Comparison of ENCODE assay signal across 14 mouse cellular contexts in genomic region chr5:28460556-28461350, GRCm38 (mm10). TPM values are rescaled to one million over a fixed set of nuclear protein-coding genes. Genes with fewer than 3 reads are reported as not detected.
A peak's percentile ranks its signal among the peaks of the same experiment; 100 is the strongest.
DNase-seq lines count a peak whose midpoint lies in the region; ATAC-seq and TF ChIP-seq lines count a peak whose summit lies in the region.
"Had no signal": no experiment of that assay in that cellular context is flagged by ENCODE, and none has a peak within 500 bp of the region (broad histone marks: within the 10 kb centered on the region; RNA-seq: fewer than 3 reads in every experiment).

No protein-coding gene starts in this region.

- H3K4me1 ChIP-seq in heart, embryonic 15.5 days (replicated peaks): peaks cover 51% of the 10 kb centered on the region
- H3K4me1 ChIP-seq in intestine, embryonic 15.5 days (replicated peaks): peaks cover 29% of the 10 kb centered on the region
- H3K4me1 ChIP-seq in neural tube, embryonic 13.5 days (replicated peaks): peaks cover 67% of the 10 kb centered on the region
- no peaks in the 10 kb centered on the region for H3K4me1 ChIP-seq in thymus, adult 2 months (replicated peaks; ENCODE audit: control insufficient read depth, insufficient read depth, low read length)

- H3K4me3 ChIP-seq in heart, embryonic 15.5 days: peak overlapping the region; percentile 7; the same call in 1 of the 2 replicates
- H3K4me3 ChIP-seq in intestine, embryonic 15.5 days (replicated peaks): peak overlapping the region; percentile 52; the same call in 1 of the 2 replicates
- H3K4me3 ChIP-seq in neural tube, embryonic 13.5 days: no peak overlapping the region
- H3K4me3 ChIP-seq in thymus, adult 2 months (ENCODE audit: control insufficient read depth, insufficient read depth, low read length): no peak overlapping the region
- H3K4me3 ChIP-seq: gastrocnemius, adult 2 months; kidney, embryonic 15.5 days; myocyte had no signal

- WGBS in heart, embryonic 15.5 days: under 1% methylated on average over 17 of the region's 17 CpGs
- under 1% methylated on average over 17 of the region's 17 CpGs for WGBS in intestine, embryonic 15.5 days
- WGBS in neural tube, embryonic 13.5 days: 3% methylated on average over 17 of the region's 17 CpGs
- WGBS in thymus, adult 2 months: 8% methylated on average over 17 of the region's 17 CpGs

- H3K9me3 ChIP-seq in heart, embryonic 15.5 days (replicated peaks): no peaks in the 10 kb centered on the region
- no peaks in the 10 kb centered on the region for H3K9me3 ChIP-seq in intestine, embryonic 15.5 days
- no peaks in the 10 kb centered on the region for H3K9me3 ChIP-seq in neural tube, embryonic 13.5 days
- H3K9me3 ChIP-seq: kidney, embryonic 15.5 days had no signal

- TF ChIP-seq CTCF in thymus, adult 2 months (IDR thresholded peaks at IDR 0.05; ENCODE audit: borderline replicate concordance, control insufficient read depth, extremely low read depth, insufficient read depth, low read length, poor library complexity): no peak

- no peak overlapping the region for H3K9ac ChIP-seq in heart, embryonic 15.5 days
- H3K9ac ChIP-seq in intestine, embryonic 15.5 days: no peak overlapping the region
- H3K9ac ChIP-seq in neural tube, embryonic 13.5 days: no peak overlapping the region
- H3K9ac ChIP-seq: kidney, embryonic 15.5 days had no signal

- H3K27me3 ChIP-seq in heart, embryonic 15.5 days: peaks cover 99% of the 10 kb centered on the region
- peaks cover 90% of the 10 kb centered on the region for H3K27me3 ChIP-seq in intestine, embryonic 15.5 days (replicated peaks)
- peaks cover 99% of the 10 kb centered on the region for H3K27me3 ChIP-seq in neural tube, embryonic 13.5 days
- H3K27me3 ChIP-seq in thymus, adult 2 months (ENCODE audit: control insufficient read depth, insufficient read depth, low read length): peaks cover 10% of the 10 kb centered on the region; the same call in 1 of the 2 replicates

- no peaks in the 10 kb centered on the region for H3K36me3 ChIP-seq in heart, embryonic 15.5 days
- no peaks in the 10 kb centered on the region for H3K36me3 ChIP-seq in intestine, embryonic 15.5 days
- no peaks in the 10 kb centered on the region for H3K36me3 ChIP-seq in neural tube, embryonic 13.5 days
- H3K36me3 ChIP-seq in thymus, adult 2 months (ENCODE audit: control insufficient read depth, insufficient read depth, low read length): no peaks in the 10 kb centered on the region
- H3K36me3 ChIP-seq: kidney, embryonic 15.5 days had no signal

- DNase-seq in heart, postnatal 10 days: no peak
- peak; percentile 45 for DNase-seq in embryo, embryonic 11 days
- no peak for DNase-seq in thymus, adult 2 months
- DNase-seq in cerebellum, adult 9-11 months: no peak
- no peak for DNase-seq in kidney, adult 8-10 months
- DNase-seq: adrenal gland, postnatal 10 days; cerebellum, postnatal 14 days; gastrocnemius, adult 2 months had no signal

- H3K27ac ChIP-seq in heart, embryonic 15.5 days: no peak overlapping the region
- H3K27ac ChIP-seq in intestine, embryonic 15.5 days: peak overlapping the region; percentile 32; the same call in 1 of the 2 replicates
- no peak overlapping the region for H3K27ac ChIP-seq in neural tube, embryonic 13.5 days (replicated peaks)
- H3K27ac ChIP-seq in thymus, adult 2 months (ENCODE audit: control insufficient read depth, insufficient read depth, low read length): no peak overlapping the region
- H3K27ac ChIP-seq: gastrocnemius, adult 2 months; kidney, embryonic 15.5 days had no signal

- intact Hi-C loops in heart, postnatal 10 days (cut with DNase I): no loop called here

- ATAC-seq in heart, embryonic 15.5 days (replicated peaks; ENCODE audit: insufficient number of reproducible peaks, insufficient read depth, low FRiP score, low read depth): no peak
- no peak for ATAC-seq in intestine, embryonic 15.5 days
- ATAC-seq in neural tube, embryonic 13.5 days (ENCODE audit: low read depth): no peak

- no peak for TF ChIP-seq POLR2A in thymus, adult 2 months (IDR thresholded peaks at IDR 0.05; ENCODE audit: control insufficient read depth, extremely low read depth, insufficient read depth, low read length, poor library complexity)

- H3K4me2 ChIP-seq in heart, embryonic 15.5 days: 0 out of 2 replicates have a peak overlapping the region, but pooled peaks have one; percentile 8
- H3K4me2 ChIP-seq in intestine, embryonic 15.5 days (replicated peaks): peak overlapping the region; percentile 79
- peak overlapping the region; percentile 21; the same call in 1 of the 2 replicates for H3K4me2 ChIP-seq in neural tube, embryonic 13.5 days

RNA-seq across cellular contexts. Expression of gene Shh, which starts 6.3 kb away (rescaled TPM):
- polyA plus RNA-seq in heart, embryonic 15.5 days (2015; fragmentation: Nextera tagmentation; extraction: Ambion mirVana): 0.34 and 0.71 TPM in 2 replicates
- total RNA-seq in heart, postnatal 10 days (2021): not detected
- 6.3 and 8.6 TPM in 2 replicates for polyA plus RNA-seq in intestine, embryonic 15.5 days (2015; fragmentation: Nextera tagmentation; extraction: Ambion mirVana)
- 1.9 and 2.0 TPM in 2 replicates for polyA plus RNA-seq in neural tube, embryonic 13.5 days (2015; fragmentation: Nextera tagmentation; extraction: Ambion mirVana)
- 0.05 TPM in 1 of 2 replicates, not detected in the other for polyA plus RNA-seq in thymus, adult 2 months (2012; rRNA removed)
- total RNA-seq: gastrocnemius, adult 2 months had no signal
- polyA plus RNA-seq: myocyte; spleen, adult 2 months had no signal

Comparison
In these comparisons a context has a peak if more than half of its experiments do, and no peak if none do; other contexts are left out.
1. H3K4me2 ChIP-seq: peak in every context shown above with its lines; median percentile 79 in intestine, embryonic 15.5 days; 21 in neural tube, embryonic 13.5 days; 8 in heart, embryonic 15.5 days.
2. H3K4me3 ChIP-seq: peak in heart, embryonic 15.5 days (single experiment) and intestine, embryonic 15.5 days (single experiment); none in neural tube, embryonic 13.5 days (single experiment) and thymus, adult 2 months (single experiment).